Mouse (Mus musculus): ENCODE data around the gene Sec31b.

The Sec31b gene

GRCm38 (mm10) chr19:44545321-44546041 lies at the start of gene Sec31b:
Gene Sec31b (minus strand): TSS chr19:44545864.
- peak; percentile 72 for DNase-seq

GRCm38 (mm10) chr19:44594180-44594579 lies 48.5 kb upstream of the Sec31b start:
- DNase-seq: no peak

GRCm38 (mm10) chr19:44591638-44592037 lies 46.0 kb upstream of the Sec31b start:
- DNase-seq: no peak

- no peak for DNase-seq
Measured at GRCm38 (mm10) chr19:44590992-44591391, 45.3 kb upstream of the Sec31b start.

GRCm38 (mm10) chr19:44589591-44590223 lies 44.0 kb upstream of the Sec31b start:
- no peak for DNase-seq

- DNase-seq: no peak
Measured at GRCm38 (mm10) chr19:44588036-44588435, 42.4 kb upstream of the Sec31b start.

- peak; percentile 95 for DNase-seq
Measured at GRCm38 (mm10) chr19:44582638-44583309, 37.1 kb upstream of the Sec31b start.

- no peak for DNase-seq
Measured at GRCm38 (mm10) chr19:44582103-44582502, 36.4 kb upstream of the Sec31b start.

GRCm38 (mm10) chr19:44578038-44578437 lies 32.4 kb upstream of the Sec31b start:
- DNase-seq: no peak

GRCm38 (mm10) chr19:44576275-44576674 lies 30.6 kb upstream of the Sec31b start:
- DNase-seq: no peak

GRCm38 (mm10) chr19:44567763-44568162 lies 22.1 kb upstream of the Sec31b start:
- peak; percentile 40 for DNase-seq

GRCm38 (mm10) chr19:44564006-44564405 lies 18.3 kb upstream of the Sec31b start:
- DNase-seq: no peak

- DNase-seq: peak; percentile 98
Measured at GRCm38 (mm10) chr19:44562652-44563206, 17.1 kb upstream of the Sec31b start, which contains the start of gene Hif1an. Gene Hif1an (plus strand): TSS chr19:44562850.

- DNase-seq: peak; percentile 96
Measured at GRCm38 (mm10) chr19:44554861-44555590, 9.4 kb upstream of the Sec31b start, which contains the start of gene Ndufb8. Gene Ndufb8 (minus strand): TSS chr19:44555440.

GRCm38 (mm10) chr19:44554490-44554860 lies 8.8 kb upstream of the Sec31b start:
- peak; percentile 17 for DNase-seq

- DNase-seq: peak; percentile 59
Measured at GRCm38 (mm10) chr19:44553286-44553685, 7.6 kb upstream of the Sec31b start.

- DNase-seq: no peak
Measured at GRCm38 (mm10) chr19:44552731-44553130, 7.1 kb upstream of the Sec31b start, which contains the start of gene Gm20538. Gene Gm20538 (minus strand): TSS chr19:44552831.

GRCm38 (mm10) chr19:44544775-44545174 lies 889 bp downstream of the Sec31b start:
- peak; percentile 79 for DNase-seq

GRCm38 (mm10) chr19:44544372-44544771 lies 1.3 kb downstream of the Sec31b start:
- no peak for DNase-seq

- DNase-seq: no peak
Measured at GRCm38 (mm10) chr19:44542694-44543178, 2.9 kb downstream of the Sec31b start.

- no peak for DNase-seq
Measured at GRCm38 (mm10) chr19:44537416-44537815, 8.2 kb downstream of the Sec31b start.

GRCm38 (mm10) chr19:44535376-44535775 lies 10.3 kb downstream of the Sec31b start:
- peak; percentile 29 for DNase-seq
